Mouse (Mus musculus): ENCODE results near the gene Mcm3ap. TPM values are rescaled to one million over a fixed set of nuclear protein-coding genes. Genes with fewer than 3 reads are reported as not detected.

Mcm3ap gene
- total RNA-seq, 4 experiments from 2014 or later, result 49.6 to 54.6 (median 54.2) TPM

Other genes with a start within 250 kb of the Mcm3ap start
- 10 to 100 TPM; 63.9 to 78.1 (median 75.3) TPM for gene Prmt2, start 231.1 kb upstream of the Mcm3ap start, total RNA-seq (2022)
- 100 to 1,000 TPM; 146 to 207 (median 176) TPM for gene S100b, start 215.1 kb upstream of the Mcm3ap start, total RNA-seq (2022)
- gene Dip2a, start 123.6 kb upstream of the Mcm3ap start, total RNA-seq (2022), result 10 to 100 TPM; 61.0 to 72.9 (median 64.9) TPM
- 1 to 10 TPM in 1 of 4 experiments, not detected in 3; 6.9 TPM for gene AC141477.1, start 28.5 kb upstream of the Mcm3ap start, total RNA-seq (2022)
- 10 to 100 TPM; 21.7 to 23.6 (median 23.2) TPM for gene Pcnt, start 26.1 kb upstream of the Mcm3ap start, total RNA-seq (2022)
- gene 2610028H24Rik, start 19.8 kb upstream of the Mcm3ap start, total RNA-seq (2022), result under 1 TPM in 2 of 4 experiments, not detected in 2; 0.21 to 0.25 TPM
- gene Ybey, start 187 bp downstream of the Mcm3ap start, total RNA-seq (2022), result 1 to 10 TPM; 3.1 to 5.3 (median 4.5) TPM
- 10 to 100 TPM; 40.6 to 69.0 (median 51.1) TPM for gene Lss, start 62.7 kb downstream of the Mcm3ap start, total RNA-seq (2022)
- gene Spatc1l, start 93.3 kb downstream of the Mcm3ap start, total RNA-seq (2022), result not detected
- gene Ftcd, start 106.7 kb downstream of the Mcm3ap start, total RNA-seq (2022), result under 1 TPM in 1 of 4 experiments, not detected in 3; 0.21 TPM
- gene Col6a2, start 154.7 kb downstream of the Mcm3ap start, total RNA-seq (2022), result 1 to 10 TPM; 6.6 to 8.4 (median 7.7) TPM

Measured in layer of hippocampus, adult 8-10 months (tissue).